Mouse (Mus musculus) spleen, postnatal 4 days (tissue): ENCODE results near the gene Pde4d.

Experiments used
- DNase-seq, 2 experiments: peaks; one replicate each; pipeline ENCODE4 v3.0.0; 2022; ENCODE audit warnings: low spot score in 2 of 2

Pde4d gene

GRCm38 (mm10) chr13:109922782-109923181 is 1473.0 kb downstream of the Pde4d start:
- DNase-seq: no peak

DNA sequence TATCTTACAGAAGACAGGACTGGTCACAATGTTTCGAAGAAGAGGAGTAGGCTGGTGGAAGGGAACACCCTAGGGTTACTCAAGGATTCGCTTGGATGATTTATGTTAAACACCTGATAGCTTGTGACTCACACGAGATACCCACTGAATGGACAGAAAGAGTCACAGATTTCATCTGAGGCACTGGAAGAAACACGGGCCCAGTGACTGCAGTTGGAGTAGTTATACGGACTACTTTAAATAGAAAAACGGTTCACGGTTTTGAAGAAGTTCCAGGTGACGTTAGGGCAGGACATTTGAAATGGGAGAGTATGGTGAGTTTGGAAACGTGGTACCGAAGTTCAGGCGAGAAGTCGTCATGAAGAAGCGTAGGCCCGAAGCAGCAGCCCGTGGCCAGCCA is 1475.0 kb downstream of the Pde4d start:
- no peak for DNase-seq

DNA sequence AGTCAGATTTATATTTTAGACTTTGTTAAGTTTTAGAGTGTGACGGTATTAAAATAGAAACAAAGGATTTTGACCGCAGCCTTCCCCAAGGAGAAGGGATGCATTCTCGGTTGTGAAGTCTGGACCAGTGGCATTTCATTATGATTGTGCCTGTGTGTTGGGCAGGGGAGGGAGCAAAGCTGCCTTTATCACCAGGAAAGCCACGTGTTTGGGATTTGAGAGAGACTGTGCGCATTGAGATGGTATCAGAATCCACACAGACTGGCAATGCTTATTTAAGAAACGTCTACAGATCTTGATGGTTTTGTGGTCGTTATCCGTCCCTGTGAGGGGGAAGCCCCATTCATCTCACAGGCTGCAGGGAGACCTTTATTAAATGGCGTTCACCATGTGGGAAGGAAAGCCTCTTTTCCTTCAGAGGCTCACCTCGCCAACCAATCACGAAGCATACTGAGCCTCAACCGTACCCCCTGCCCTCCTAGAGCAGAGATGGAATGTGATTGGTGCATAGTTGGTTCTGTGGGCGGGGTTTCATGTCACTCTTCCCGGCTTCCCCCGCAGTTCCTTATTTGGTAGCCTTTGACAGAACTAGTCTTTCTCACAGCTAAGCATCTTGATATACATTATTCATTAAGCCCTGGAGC is 1476.7 kb downstream of the Pde4d start:
- no peak for DNase-seq

DNA sequence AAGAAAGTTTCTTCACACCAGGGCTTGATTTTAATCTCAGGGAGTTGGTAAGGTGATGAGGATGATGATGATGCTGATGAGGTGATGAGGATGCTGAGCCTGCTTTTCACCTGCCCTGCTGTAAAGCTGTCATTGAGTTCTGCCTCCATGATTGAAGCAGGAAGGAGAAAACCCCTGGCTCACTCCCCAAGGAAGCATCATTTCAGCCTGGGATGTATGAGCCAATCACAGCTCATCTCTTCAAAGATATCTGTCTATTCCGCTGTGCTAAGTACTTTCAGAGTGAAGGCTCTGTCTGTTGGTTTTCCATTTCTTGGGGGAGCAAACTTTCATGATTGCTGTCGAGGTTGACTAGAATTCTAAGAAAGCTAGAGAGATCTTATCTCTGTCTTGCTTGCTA is 1478.0 kb downstream of the Pde4d start:
- DNase-seq: no peak

GRCm38 (mm10) chr13:109932688-109933087 is 1482.9 kb downstream of the Pde4d start:
- no peak for DNase-seq

DNA sequence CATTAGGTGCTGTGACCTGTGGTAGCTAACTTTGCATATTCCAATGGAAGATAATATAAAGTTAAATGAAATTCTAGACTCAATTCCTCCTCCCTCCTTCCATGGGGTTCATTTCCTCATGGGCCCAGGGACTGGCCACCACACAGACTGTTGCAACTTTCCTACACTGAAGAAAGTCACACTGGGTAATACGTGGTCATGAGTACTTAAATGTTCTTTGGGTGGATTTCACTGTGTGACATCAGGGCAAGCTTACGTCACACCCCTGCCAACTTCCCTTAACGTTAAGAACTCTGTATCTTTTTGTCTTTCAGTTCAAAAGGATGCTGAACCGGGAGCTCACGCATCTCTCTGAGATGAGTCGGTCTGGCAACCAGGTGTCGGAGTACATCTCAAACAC is 1483.8 kb downstream of the Pde4d start:
- no peak for DNase-seq

DNA sequence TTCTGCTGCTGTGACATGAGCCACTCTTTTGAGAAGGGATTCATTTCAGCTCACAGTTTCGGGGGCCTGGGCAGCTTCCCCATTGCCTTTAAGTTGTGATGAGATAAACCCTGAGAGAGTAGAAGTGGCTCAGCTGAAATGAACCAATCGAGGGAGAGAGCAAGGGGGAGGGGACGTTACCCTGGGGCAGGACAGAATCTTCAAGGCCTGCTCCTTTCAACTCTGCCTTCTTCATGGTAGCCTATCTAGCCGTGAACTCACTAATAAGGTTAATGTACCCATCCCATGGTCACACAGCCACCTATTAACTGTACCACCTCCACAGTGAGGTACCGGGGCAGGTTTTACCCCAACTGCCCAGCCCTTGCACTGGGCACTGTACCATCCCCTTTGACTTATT is 1487.1 kb downstream of the Pde4d start:
- DNase-seq: no peak

GRCm38 (mm10) chr13:109944822-109945551 is 1495.2 kb downstream of the Pde4d start:
- peak in 1 of 2 experiments; percentile 31 for DNase-seq

- DNase-seq: no peak
These were observed 1501.7 kb downstream of the Pde4d start for GRCm38 (mm10) chr13:109951466-109951865.

DNA sequence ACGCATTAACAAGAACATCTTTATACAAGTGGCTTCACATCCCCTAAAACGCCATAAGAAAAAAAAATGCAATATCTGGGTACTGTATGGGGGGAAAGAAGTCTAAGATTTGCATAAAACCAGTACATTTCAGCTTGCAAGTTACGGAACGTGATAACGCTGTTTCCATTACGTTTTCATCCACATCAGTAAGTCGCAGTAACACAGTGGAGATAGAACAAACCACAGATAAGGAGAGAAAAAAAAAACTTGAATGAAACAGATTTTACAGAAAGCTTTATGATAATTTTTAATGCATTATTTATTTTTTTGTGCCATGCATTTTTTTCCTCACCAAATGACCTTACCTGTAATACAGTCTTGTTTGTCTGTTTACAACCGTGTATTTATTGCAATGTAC is 1504.4 kb downstream of the Pde4d start:
- no peak for DNase-seq

DNA sequence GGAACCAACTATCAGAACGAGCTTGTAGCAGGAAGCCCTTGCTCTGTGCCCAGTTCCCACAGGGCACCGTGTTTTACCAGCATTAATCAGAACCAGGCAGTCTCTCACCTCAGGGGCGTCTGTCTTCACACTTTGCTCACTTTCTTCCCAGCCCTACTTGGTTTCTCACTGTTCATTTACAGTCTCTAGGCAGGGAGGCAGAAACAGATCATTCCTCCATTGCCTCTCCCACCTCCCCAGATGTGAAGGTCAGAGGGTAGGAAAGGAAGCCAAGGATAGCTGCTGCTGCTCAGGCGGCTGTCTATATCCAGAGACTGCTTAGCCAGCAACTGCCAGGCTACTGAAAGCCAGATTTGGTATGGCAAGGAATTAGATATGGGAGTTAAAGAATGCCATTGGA is 1508.2 kb downstream of the Pde4d start:
- DNase-seq: no peak

GRCm38 (mm10) chr13:109982821-109983443 is 1533.2 kb downstream of the Pde4d start:
- no peak for DNase-seq

DNA sequence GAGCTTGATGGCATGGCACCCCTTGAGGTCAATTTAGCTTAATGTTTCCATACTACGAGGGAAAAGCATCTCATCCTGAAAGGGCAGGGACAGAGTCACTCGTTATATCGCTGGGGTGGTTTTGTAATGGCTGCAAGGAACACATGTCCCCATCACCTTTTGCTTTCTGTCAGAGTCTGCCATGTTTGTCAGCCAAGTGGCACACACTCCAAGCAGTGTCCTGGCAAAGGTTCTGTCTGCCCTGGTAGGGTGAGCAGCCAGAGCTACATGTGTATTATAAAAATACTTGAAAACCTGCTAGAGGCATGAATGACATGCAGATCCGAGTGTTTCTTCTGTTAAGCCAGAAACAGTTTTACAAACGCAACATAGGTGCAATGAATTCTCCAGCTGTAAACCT is 1535.7 kb downstream of the Pde4d start:
- no peak for DNase-seq

DNA sequence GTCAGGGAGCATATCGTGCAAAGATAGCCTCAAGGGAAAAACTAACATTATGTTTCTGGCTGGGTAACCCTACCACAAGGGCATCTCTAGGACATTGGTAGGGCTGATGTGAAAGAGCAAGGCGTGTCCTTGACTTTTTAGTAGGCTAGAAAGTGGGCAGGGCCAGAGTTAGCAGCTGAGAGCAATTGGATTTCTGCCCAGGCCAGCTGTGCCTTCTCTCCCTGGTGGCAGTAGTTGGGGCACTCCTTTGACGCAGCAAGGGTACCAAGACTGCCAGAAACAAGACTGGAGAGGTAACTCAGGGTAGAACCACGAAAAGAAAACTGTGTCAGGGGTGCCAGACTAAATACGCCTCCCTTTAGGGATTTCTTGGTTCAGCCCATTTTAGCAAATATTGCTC is 1536.1 kb downstream of the Pde4d start:
- DNase-seq: no peak

DNA sequence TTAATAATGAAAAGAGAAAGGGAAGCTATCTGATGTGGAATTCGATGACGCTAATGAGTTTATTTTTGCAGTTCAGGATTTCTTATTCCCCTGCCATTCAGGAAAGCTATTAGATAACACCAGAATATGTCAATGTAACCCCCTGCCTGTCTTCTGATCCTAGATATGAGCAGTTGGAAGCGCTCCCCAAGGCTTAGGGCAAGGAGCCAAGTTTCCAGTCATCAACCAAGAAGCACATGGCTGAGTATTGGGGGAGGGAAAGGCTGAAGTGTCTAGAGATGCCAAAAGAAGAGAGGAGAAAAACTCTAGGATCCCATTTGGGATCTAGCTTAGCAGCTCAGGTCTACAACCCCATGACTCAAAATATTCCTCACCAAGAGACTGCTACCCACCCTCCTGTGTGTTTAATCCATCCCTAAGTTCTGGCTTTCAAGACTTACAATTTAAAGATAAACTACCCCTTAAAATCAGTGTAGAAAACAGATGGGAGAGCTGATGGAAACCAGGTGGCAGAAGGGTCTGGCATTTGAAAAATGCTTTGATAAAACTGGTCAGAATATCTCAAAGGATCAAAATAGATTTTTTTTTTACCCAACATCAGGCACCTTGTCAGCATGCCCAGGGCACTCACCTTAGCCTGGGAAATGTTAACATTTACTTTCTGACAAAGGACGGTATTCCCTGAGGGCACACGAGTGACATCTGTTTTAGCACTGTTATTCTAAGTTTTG is 1543.2 kb downstream of the Pde4d start:
- DNase-seq: no peak

DNA sequence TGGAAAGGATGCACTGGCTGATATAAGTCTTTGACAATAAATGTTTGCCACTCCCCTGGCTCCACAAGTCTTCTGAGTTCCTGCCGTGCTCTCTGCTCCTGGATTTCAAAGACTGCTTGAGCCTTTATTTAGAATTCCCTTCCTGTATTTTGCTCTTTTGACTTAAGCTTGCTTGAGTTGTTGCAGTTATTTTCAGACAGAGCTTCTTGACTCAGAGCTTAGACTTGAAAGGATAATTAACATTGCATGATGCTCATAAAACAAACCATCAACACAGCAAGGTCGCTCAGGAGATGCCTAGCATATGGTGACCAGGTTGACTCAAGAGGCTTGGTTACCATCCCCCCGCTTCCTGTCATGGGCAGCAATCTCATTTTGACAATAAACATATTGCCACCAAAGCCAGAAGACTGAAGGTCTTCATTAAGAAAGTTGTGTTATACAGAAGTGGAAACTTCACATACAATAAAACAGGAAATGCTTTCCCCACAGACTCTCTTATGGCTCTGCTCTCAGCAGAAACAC is 1544.6 kb downstream of the Pde4d start:
- DNase-seq: no peak

DNA sequence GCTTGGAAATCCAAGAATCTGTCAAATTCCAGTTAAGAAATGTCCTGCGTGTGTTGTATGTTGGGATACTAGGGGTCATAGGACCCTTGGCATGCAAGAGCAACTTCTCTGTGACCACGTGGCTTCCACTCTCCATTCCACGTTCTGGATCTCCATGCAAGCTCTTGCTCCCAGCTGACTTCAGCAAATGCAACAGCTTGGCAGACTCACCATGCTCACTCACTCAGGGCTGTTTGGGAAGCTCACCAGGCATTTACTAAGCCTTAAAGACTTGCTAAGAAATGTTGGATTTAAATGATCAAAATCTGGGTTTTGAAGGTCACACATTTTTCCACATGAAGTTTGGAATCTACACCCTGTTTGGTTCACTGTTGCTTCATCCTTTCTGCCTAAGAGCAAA is 1552.3 kb downstream of the Pde4d start:
- no peak for DNase-seq
